Comparison of ENCODE assay signal across 31 mouse cellular contexts in the genomic region with DNA sequence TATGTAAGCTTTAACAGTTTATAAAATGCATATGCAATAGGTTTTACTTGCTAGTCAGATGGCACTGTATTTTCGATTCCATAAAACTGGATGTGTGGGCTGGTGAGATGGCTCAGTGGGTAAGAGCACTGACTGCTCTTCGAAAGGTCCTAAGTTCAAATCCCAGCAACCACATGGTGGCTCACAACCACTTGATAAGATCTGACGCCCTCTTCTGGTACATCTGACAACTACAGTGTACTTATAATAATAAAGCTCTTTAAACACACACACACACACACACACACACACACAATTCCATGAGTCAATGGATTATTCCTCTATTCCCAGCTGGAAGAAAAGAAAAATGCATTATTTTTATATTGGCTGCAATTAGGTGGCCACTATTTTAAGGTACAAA. TPM values are rescaled to one million over a fixed set of nuclear protein-coding genes. Genes with fewer than 3 reads are reported as not detected.
DNase-seq lines count a peak whose midpoint lies in the region; ATAC-seq and TF ChIP-seq lines count a peak whose summit lies in the region.
"Had no signal": no experiment of that assay in that cellular context is flagged by ENCODE, and none has a peak within 500 bp of the region (broad histone marks: within the 10 kb centered on the region; RNA-seq: fewer than 3 reads in every experiment).

No protein-coding gene starts in this region.

- no peak for DNase-seq in hindbrain, postnatal 0 days (ENCODE audit: low spot score)
- DNase-seq in hindbrain, embryonic 11.5 days (ENCODE audit: low spot score) = no peak
- no peak for DNase-seq in midbrain, postnatal 0 days (ENCODE audit: low spot score)
- DNase-seq in ES-E14 (ENCODE audit: low read depth, low spot score) (peak; percentile 27), ZHBTc4 (ENCODE audit: low read depth, low spot score) (peak; percentile 72)
- DNase-seq in layer of hippocampus, adult 18-20 months (ENCODE audit: low spot score in 2 of 2) = no peak
- no peak for DNase-seq in hindbrain, embryonic 10.5 days (ENCODE audit: low spot score)
- DNase-seq: adrenal gland, postnatal 25 days; cerebellum, adult 11-12 months; cerebellum, postnatal 10 days; gastrocnemius, adult 2 months; gastrocnemius, postnatal 36 days; heart, postnatal 10 days; kidney, adult 18-20 months; kidney, postnatal 4 days; layer of hippocampus, postnatal 36 days; left cerebral cortex, postnatal 4 days; lung, adult 2 months; right cerebral cortex, adult 18-20 months; spleen, adult 18-20 months; thymus, adult 18-20 months; thymus, postnatal 25 days had no signal

- H3K36me3 ChIP-seq in hindbrain, postnatal 0 days (ENCODE audit: insufficient read depth, low read length) = peaks cover 4% of the 10 kb centered on the region; the same call in 1 of the 2 replicates
- no peaks in the 10 kb centered on the region for H3K36me3 ChIP-seq in hindbrain, embryonic 11.5 days (ENCODE audit: control insufficient read depth, insufficient read depth, low read length)
- H3K36me3 ChIP-seq in midbrain, postnatal 0 days (ENCODE audit: insufficient read depth, low read length) = peaks cover 7% of the 10 kb centered on the region; the same call in 1 of the 2 replicates
- H3K36me3 ChIP-seq in midbrain, embryonic 16.5 days (ENCODE audit: control insufficient read depth, insufficient read depth, low read length) = 0 out of 2 replicates have a peak, but pooled peaks cover 4% of the 10 kb centered on the region
- H3K36me3 ChIP-seq in ES-E14 (ENCODE audit: control insufficient read depth, insufficient read depth, low read length, poor library complexity, severe bottlenecking) = no peaks in the 10 kb centered on the region; the same call in 1 of the 2 replicates
- peaks cover 46% of the 10 kb centered on the region for H3K36me3 ChIP-seq in hindbrain, embryonic 10.5 days

- H3K27ac ChIP-seq in hindbrain, postnatal 0 days = no peak overlapping the region
- no peak overlapping the region for H3K27ac ChIP-seq in hindbrain, embryonic 11.5 days (ENCODE audit: low read depth, low read length)
- no peak overlapping the region for H3K27ac ChIP-seq in midbrain, postnatal 0 days (ENCODE audit: low read depth, low read length)
- H3K27ac ChIP-seq in midbrain, embryonic 16.5 days (ENCODE audit: low read length) = no peak overlapping the region
- H3K27ac ChIP-seq in ES-E14 (ENCODE audit: insufficient read depth, low read depth, low read length, poor library complexity, severe bottlenecking) = no peak overlapping the region
- no peak overlapping the region for H3K27ac ChIP-seq in hindbrain, embryonic 10.5 days
- H3K27ac ChIP-seq: embryonic facial prominence, embryonic 13.5 days; forebrain, embryonic 10.5 days; forebrain, embryonic 15.5 days; gastrocnemius, adult 2 months; heart, embryonic 13.5 days; hindbrain, embryonic 12.5 days; liver, embryonic 14.5 days; midbrain, embryonic 12.5 days; neural tube, embryonic 15.5 days had no signal

- 84% methylated on average over 3 of the region's 3 CpGs for WGBS in hindbrain, postnatal 0 days
- 89% methylated on average over 3 of the region's 3 CpGs for WGBS in hindbrain, embryonic 11.5 days
- 91% methylated on average over 3 of the region's 3 CpGs for WGBS in midbrain, postnatal 0 days
- WGBS in midbrain, embryonic 16.5 days = 87% methylated on average over 3 of the region's 3 CpGs
- WGBS in hindbrain, embryonic 10.5 days = 92% methylated on average over 3 of the region's 3 CpGs

- in situ Hi-C loops in ES-E14 (cut with MboI; ENCODE audit: low sequenced_read_pairs in 2 of 2, unreplicated experiment in 2 of 2) = no loop called here

- no peaks in the 10 kb centered on the region for H3K4me1 ChIP-seq in hindbrain, postnatal 0 days (ENCODE audit: insufficient read depth, low read length)
- no peaks in the 10 kb centered on the region for H3K4me1 ChIP-seq in hindbrain, embryonic 11.5 days (replicated peaks; ENCODE audit: control insufficient read depth, insufficient read depth, low read length)
- no peaks in the 10 kb centered on the region for H3K4me1 ChIP-seq in midbrain, postnatal 0 days (ENCODE audit: insufficient read depth, low read length)
- no peaks in the 10 kb centered on the region for H3K4me1 ChIP-seq in midbrain, embryonic 16.5 days (ENCODE audit: control insufficient read depth, insufficient read depth, low read length)
- no peaks in the 10 kb centered on the region for H3K4me1 ChIP-seq in ES-E14 (ENCODE audit: control insufficient read depth in 2 of 2, insufficient read depth in 2 of 2, low read length in 2 of 2, poor library complexity in 1 of 2)
- no peaks in the 10 kb centered on the region for H3K4me1 ChIP-seq in hindbrain, embryonic 10.5 days (replicated peaks)
- H3K4me1 ChIP-seq: forebrain, embryonic 10.5 days; forebrain, embryonic 15.5 days; hindbrain, embryonic 12.5 days; midbrain, embryonic 12.5 days; neural tube, embryonic 15.5 days had no signal

- ATAC-seq in hindbrain, postnatal 0 days = no peak
- no peak for ATAC-seq in hindbrain, embryonic 11.5 days (ENCODE audit: low FRiP score)
- ATAC-seq in midbrain, postnatal 0 days (ENCODE audit: low FRiP score) = no peak
- no peak for ATAC-seq in midbrain, embryonic 16.5 days
- ATAC-seq: forebrain, embryonic 15.5 days had no signal

- H3K9ac ChIP-seq in hindbrain, postnatal 0 days (replicated peaks; ENCODE audit: low read length) = no peak overlapping the region
- H3K9ac ChIP-seq in hindbrain, embryonic 11.5 days (ENCODE audit: low read depth, low read length) = no peak overlapping the region
- H3K9ac ChIP-seq in midbrain, postnatal 0 days (replicated peaks; ENCODE audit: low read length, poor library complexity, severe bottlenecking) = no peak overlapping the region
- no peak overlapping the region for H3K9ac ChIP-seq in midbrain, embryonic 16.5 days (ENCODE audit: low read depth, low read length)
- no peak overlapping the region for H3K9ac ChIP-seq in ES-E14 (ENCODE audit: insufficient read depth, low read depth, low read length, poor library complexity, severe bottlenecking)
- H3K9ac ChIP-seq: embryonic facial prominence, embryonic 13.5 days; forebrain, embryonic 15.5 days; heart, embryonic 13.5 days; hindbrain, embryonic 12.5 days; liver, embryonic 14.5 days; midbrain, embryonic 12.5 days; neural tube, embryonic 15.5 days had no signal

- TF ChIP-seq CTCF in hindbrain, postnatal 0 days (IDR thresholded peaks at IDR 0.05; ENCODE audit: low read depth) = peak; percentile 20
- peak; percentile 33; the same call in 1 of the 2 replicates for TF ChIP-seq CTCF in midbrain, postnatal 0 days (IDR thresholded peaks at IDR 0.05)

- H3K4me3 ChIP-seq in hindbrain, postnatal 0 days (ENCODE audit: low read length) = no peak overlapping the region
- H3K4me3 ChIP-seq in hindbrain, embryonic 11.5 days (ENCODE audit: low read depth, low read length) = no peak overlapping the region
- no peak overlapping the region for H3K4me3 ChIP-seq in midbrain, postnatal 0 days (ENCODE audit: low read depth, low read length)
- no peak overlapping the region for H3K4me3 ChIP-seq in midbrain, embryonic 16.5 days (ENCODE audit: low read depth, low read length)
- no peak overlapping the region for H3K4me3 ChIP-seq in ES-E14 (ENCODE audit: insufficient read depth in 1 of 2, low read depth in 1 of 2, low read length in 2 of 2, poor library complexity in 1 of 2, severe bottlenecking in 1 of 2)
- H3K4me3 ChIP-seq in hindbrain, embryonic 10.5 days = no peak overlapping the region
- H3K4me3 ChIP-seq: embryonic facial prominence, embryonic 13.5 days; forebrain, embryonic 10.5 days; forebrain, embryonic 15.5 days; gastrocnemius, adult 2 months; heart, embryonic 13.5 days; hindbrain, embryonic 12.5 days; midbrain, embryonic 12.5 days; neural tube, embryonic 15.5 days had no signal

- H3K27me3 ChIP-seq in hindbrain, postnatal 0 days (ENCODE audit: insufficient read depth, low read length) = no peaks in the 10 kb centered on the region
- H3K27me3 ChIP-seq in hindbrain, embryonic 11.5 days (ENCODE audit: control insufficient read depth, insufficient read depth, low read length) = no peaks in the 10 kb centered on the region
- H3K27me3 ChIP-seq in midbrain, postnatal 0 days (ENCODE audit: insufficient read depth, low read length) = no peaks in the 10 kb centered on the region
- no peaks in the 10 kb centered on the region for H3K27me3 ChIP-seq in midbrain, embryonic 16.5 days (ENCODE audit: control insufficient read depth, insufficient read depth, low read depth, low read length)
- no peaks in the 10 kb centered on the region for H3K27me3 ChIP-seq in hindbrain, embryonic 10.5 days (ENCODE audit: insufficient read depth, poor library complexity, severe bottlenecking)
- H3K27me3 ChIP-seq: embryonic facial prominence, embryonic 13.5 days; forebrain, embryonic 15.5 days; heart, embryonic 13.5 days; hindbrain, embryonic 12.5 days; midbrain, embryonic 12.5 days; neural tube, embryonic 15.5 days had no signal

- no peaks in the 10 kb centered on the region for H3K9me3 ChIP-seq in hindbrain, postnatal 0 days (ENCODE audit: low read length)
- no peaks in the 10 kb centered on the region for H3K9me3 ChIP-seq in hindbrain, embryonic 11.5 days (ENCODE audit: control insufficient read depth, low read length)
- H3K9me3 ChIP-seq in midbrain, postnatal 0 days (ENCODE audit: low read length) = no peaks in the 10 kb centered on the region
- H3K9me3 ChIP-seq in midbrain, embryonic 16.5 days (replicated peaks; ENCODE audit: control insufficient read depth, low read length, poor library complexity, severe bottlenecking) = no peaks in the 10 kb centered on the region
- no peaks in the 10 kb centered on the region for H3K9me3 ChIP-seq in ES-E14 (ENCODE audit: control insufficient read depth, insufficient read depth, low read depth, low read length)
- H3K9me3 ChIP-seq in hindbrain, embryonic 10.5 days = no peaks in the 10 kb centered on the region
- H3K9me3 ChIP-seq: embryonic facial prominence, embryonic 13.5 days; forebrain, embryonic 10.5 days; forebrain, embryonic 15.5 days; heart, embryonic 13.5 days; hindbrain, embryonic 12.5 days; midbrain, embryonic 12.5 days; neural tube, embryonic 15.5 days had no signal

- no peak overlapping the region for H3K4me2 ChIP-seq in hindbrain, postnatal 0 days (ENCODE audit: low read depth, low read length)
- no peak overlapping the region for H3K4me2 ChIP-seq in hindbrain, embryonic 11.5 days (replicated peaks; ENCODE audit: low read depth, low read length)
- no peak overlapping the region for H3K4me2 ChIP-seq in midbrain, postnatal 0 days (ENCODE audit: low read depth, low read length, poor library complexity, severe bottlenecking)
- H3K4me2 ChIP-seq in midbrain, embryonic 16.5 days (ENCODE audit: low read length) = no peak overlapping the region
- H3K4me2 ChIP-seq: embryonic facial prominence, embryonic 13.5 days; forebrain, embryonic 15.5 days; heart, embryonic 13.5 days; hindbrain, embryonic 12.5 days; midbrain, embryonic 12.5 days; neural tube, embryonic 15.5 days had no signal

RNA-seq across cellular contexts. Expression of a gene that starts 32.3 kb away (rescaled TPM):
- total RNA-seq in hindbrain, postnatal 0 days (2014; rRNA removed) = 70.2 and 72.7 TPM in 2 replicates
- 311 and 326 TPM in 2 replicates for polyA plus RNA-seq in hindbrain, postnatal 0 days (2015; fragmentation: Nextera tagmentation; extraction: Ambion mirVana)
- 571 and 586 TPM in 2 replicates for polyA plus RNA-seq in hindbrain, embryonic 11.5 days (2014; fragmentation: Nextera tagmentation; extraction: Ambion mirVana)
- 81.6 and 124 TPM in 2 replicates for total RNA-seq in midbrain, postnatal 0 days (2014; rRNA removed)
- 304 and 319 TPM in 2 replicates for polyA plus RNA-seq in midbrain, postnatal 0 days (2015; fragmentation: Nextera tagmentation; extraction: Ambion mirVana)
- polyA plus RNA-seq in midbrain, embryonic 16.5 days (2015; fragmentation: Nextera tagmentation; extraction: Ambion mirVana) = 332 and 347 TPM in 2 replicates
- total RNA-seq in ES-E14 (2012; rRNA removed) = 77.9 and 161 TPM in 2 replicates
- 100 to 1,000 TPM; 117 to 119 TPM for total RNA-seq in layer of hippocampus, adult 18-20 months (2021)
- polyA plus RNA-seq in hindbrain, embryonic 10.5 days (2016; fragmentation: Nextera tagmentation; extraction: Ambion mirVana) = 514 and 535 TPM in 2 replicates

RNA-seq across cellular contexts. Expression of a gene that starts 46.4 kb away (rescaled TPM):
- 41.6 and 80.7 TPM in 2 replicates for total RNA-seq in hindbrain, postnatal 0 days (2014; rRNA removed)
- polyA plus RNA-seq in hindbrain, postnatal 0 days (2015; fragmentation: Nextera tagmentation; extraction: Ambion mirVana) = 136 and 146 TPM in 2 replicates
- polyA plus RNA-seq in hindbrain, embryonic 11.5 days (2014; fragmentation: Nextera tagmentation; extraction: Ambion mirVana) = 271 and 284 TPM in 2 replicates
- total RNA-seq in midbrain, postnatal 0 days (2014; rRNA removed) = 78.3 and 88.6 TPM in 2 replicates
- polyA plus RNA-seq in midbrain, postnatal 0 days (2015; fragmentation: Nextera tagmentation; extraction: Ambion mirVana) = 117 and 146 TPM in 2 replicates
- polyA plus RNA-seq in midbrain, embryonic 16.5 days (2015; fragmentation: Nextera tagmentation; extraction: Ambion mirVana) = 139 and 149 TPM in 2 replicates
- 441 and 569 TPM in 2 replicates for total RNA-seq in ES-E14 (2012; rRNA removed)
- total RNA-seq in layer of hippocampus, adult 18-20 months (2021) = 10 to 100 TPM; 53.8 to 57.1 TPM
- 194 and 279 TPM in 2 replicates for polyA plus RNA-seq in hindbrain, embryonic 10.5 days (2016; fragmentation: Nextera tagmentation; extraction: Ambion mirVana)

Comparison
In these comparisons a context has a peak if more than half of its experiments do, and no peak if none do; other contexts are left out.
1. DNase-seq: peak in ES-E14 (single experiment) and ZHBTc4 (single experiment); none in hindbrain, postnatal 0 days (single experiment), hindbrain, embryonic 11.5 days (single experiment), midbrain, postnatal 0 days (single experiment), layer of hippocampus, adult 18-20 months (0 of 2) and hindbrain, embryonic 10.5 days (single experiment).